Mouse (Mus musculus): Measurements from ENCODE around the gene Trnau1ap. TPM values are rescaled to one million over a fixed set of nuclear protein-coding genes. Genes with fewer than 3 reads are reported as not detected.

The Trnau1ap gene
- polyA plus RNA-seq (2012), result 54.1 and 103 TPM in 2 replicates

- no peak for TF ChIP-seq GATA1 (IDR thresholded peaks at IDR 0.05; ENCODE audit: low read length)
Measured at GRCm38 (mm10) chr4:132329115-132329834, at the start of gene Trnau1ap. TSS of gene Trnau1ap (minus strand) at chr4:132329538.

- no peak for TF ChIP-seq GATA1 (IDR thresholded peaks at IDR 0.05; ENCODE audit: low read length)
Measured at GRCm38 (mm10) chr4:132373820-132374219, 44.5 kb upstream of the Trnau1ap start.

- no peak for TF ChIP-seq GATA1 (IDR thresholded peaks at IDR 0.05; ENCODE audit: low read length)
Measured at GRCm38 (mm10) chr4:132369953-132370750, 40.8 kb upstream of the Trnau1ap start.

- no peak for TF ChIP-seq GATA1 (IDR thresholded peaks at IDR 0.05; ENCODE audit: low read length)
Measured at GRCm38 (mm10) chr4:132367480-132368201, 38.3 kb upstream of the Trnau1ap start.

- no peak for TF ChIP-seq GATA1 (IDR thresholded peaks at IDR 0.05; ENCODE audit: low read length)
Measured at GRCm38 (mm10) chr4:132365450-132366060, 36.2 kb upstream of the Trnau1ap start.

- no peak for TF ChIP-seq GATA1 (IDR thresholded peaks at IDR 0.05; ENCODE audit: low read length)
Measured at GRCm38 (mm10) chr4:132363487-132363886, 34.1 kb upstream of the Trnau1ap start.

- no peak for TF ChIP-seq GATA1 (IDR thresholded peaks at IDR 0.05; ENCODE audit: low read length)
Measured at GRCm38 (mm10) chr4:132359510-132359909, 30.2 kb upstream of the Trnau1ap start.

- TF ChIP-seq GATA1 (IDR thresholded peaks at IDR 0.05; ENCODE audit: low read length), result no peak
Measured at GRCm38 (mm10) chr4:132356170-132356569, 26.8 kb upstream of the Trnau1ap start.

GRCm38 (mm10) chr4:132355403-132355802 is 26.1 kb upstream of the Trnau1ap start:
- no peak for TF ChIP-seq GATA1 (IDR thresholded peaks at IDR 0.05; ENCODE audit: low read length)

GRCm38 (mm10) chr4:132354571-132354970 is 25.2 kb upstream of the Trnau1ap start:
- TF ChIP-seq GATA1 (IDR thresholded peaks at IDR 0.05; ENCODE audit: low read length), result no peak

- TF ChIP-seq GATA1 (IDR thresholded peaks at IDR 0.05; ENCODE audit: low read length), result no peak
Measured at GRCm38 (mm10) chr4:132353481-132353885, 24.1 kb upstream of the Trnau1ap start, which contains the start of gene Rcc1. TSS of gene Rcc1 (minus strand) at chr4:132353605.

- no peak for TF ChIP-seq GATA1 (IDR thresholded peaks at IDR 0.05; ENCODE audit: low read length)
Measured at GRCm38 (mm10) chr4:132352739-132353138, 23.4 kb upstream of the Trnau1ap start.

GRCm38 (mm10) chr4:132351401-132351800 is 22.1 kb upstream of the Trnau1ap start:
- TF ChIP-seq GATA1 (IDR thresholded peaks at IDR 0.05; ENCODE audit: low read length), result no peak

GRCm38 (mm10) chr4:132350854-132351253 is 21.5 kb upstream of the Trnau1ap start:
- TF ChIP-seq GATA1 (IDR thresholded peaks at IDR 0.05; ENCODE audit: low read length), result no peak

- no peak for TF ChIP-seq GATA1 (IDR thresholded peaks at IDR 0.05; ENCODE audit: low read length)
Measured at GRCm38 (mm10) chr4:132350123-132350740, 20.9 kb upstream of the Trnau1ap start.
